Mouse (Mus musculus) gastrocnemius, adult 2 months (tissue): ENCODE data around the gene Kcnj14. TPM values are rescaled to one million over a fixed set of nuclear protein-coding genes. Genes with fewer than 3 reads are reported as not detected.
A peak's percentile ranks its signal among the peaks of the same experiment; 100 is the strongest.

Experiments
- DNase-seq: peaks from one replicate; pipeline ENCODE4 v3.0.0; 2022
- H3K27ac ChIP-seq: fragments of 200-600 bp; 2 replicates; pipeline ENCODE4 v1.8.1; 2022; ENCODE audit warnings: mild to moderate bottlenecking
- H3K4me3 ChIP-seq: fragments of 200-600 bp; 2 replicates; pipeline ENCODE4 v1.8.1; 2022; ENCODE audit warnings: mild to moderate bottlenecking, moderate library complexity
- CTCF ChIP-seq: fragments of 200-600 bp; IDR thresholded peaks from 2 replicates; pipeline ENCODE4 v1.8.1; 2022; ENCODE audit warnings: antibody characterized with exemption, mild to moderate bottlenecking, moderate library complexity
- intact Hi-C: fragments of 180-260 bp; cut with DNase I; formaldehyde crosslinking; loops from one replicate; pipeline ENCODE4 v1.15.1; 2025
- total RNA-seq, 2 experiments: library from RNA; stranded (reverse); gene quantifications; 2 replicates each; pipeline ENCODE4 v1.2.3; 2021

Gene Kcnj14
- total RNA-seq, 2 experiments from 2014 or later = 0.20 TPM; not detected in 1

DNA sequence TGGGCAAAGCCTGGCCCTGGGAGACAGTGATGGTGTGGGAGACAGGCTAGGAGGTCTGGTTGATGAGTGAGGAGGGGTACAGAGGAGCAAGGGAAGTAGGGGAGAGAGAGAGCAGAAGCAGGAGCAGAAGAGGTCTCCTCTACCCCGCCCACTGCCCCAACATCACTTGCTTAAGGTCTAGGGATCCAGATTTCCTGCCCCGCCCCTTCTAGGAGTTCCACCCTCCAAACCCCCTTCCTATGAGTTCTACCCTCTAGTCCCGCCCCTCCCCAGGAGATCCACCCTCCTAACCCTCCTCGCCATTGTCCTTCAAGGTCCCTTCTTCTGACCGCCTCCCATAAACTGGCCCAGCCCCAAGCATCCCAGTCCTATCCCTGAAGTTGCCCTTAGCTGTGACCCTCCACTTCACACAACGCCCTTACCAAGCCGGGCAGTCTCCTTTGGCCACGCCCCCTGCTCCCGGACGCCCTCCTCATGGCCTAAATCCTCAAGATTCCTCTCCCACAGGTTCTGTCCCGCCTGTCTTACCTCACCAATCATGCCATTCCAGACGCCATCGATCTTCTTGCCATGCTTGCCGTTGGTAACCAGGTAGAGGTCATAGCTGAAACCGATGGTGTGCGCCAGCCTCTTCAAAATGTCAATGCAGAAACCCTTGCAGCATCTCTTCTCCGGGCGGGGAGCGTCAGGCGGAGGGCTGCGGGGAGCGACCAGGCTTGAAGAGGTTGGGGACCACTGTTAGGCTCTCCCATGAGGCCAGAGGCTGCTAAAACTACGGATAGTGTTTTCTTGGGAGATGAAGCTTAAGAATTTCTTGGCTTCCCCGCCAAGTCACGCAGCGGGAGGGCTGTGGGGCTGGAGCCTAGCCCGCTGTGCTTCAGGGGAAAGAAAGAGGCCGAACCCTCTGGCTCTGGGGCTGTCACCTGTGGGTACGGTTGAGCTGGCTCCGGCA is 32.6 kb upstream of the Kcnj14 start:
- DNase-seq = peak; percentile 27
- intact Hi-C loops = no loop called here
- TF ChIP-seq CTCF = no peak
- Histone ChIP-seq H3K27ac (no peak overlapping the region), H3K4me3 (peak overlapping the region; percentile 61)

DNA sequence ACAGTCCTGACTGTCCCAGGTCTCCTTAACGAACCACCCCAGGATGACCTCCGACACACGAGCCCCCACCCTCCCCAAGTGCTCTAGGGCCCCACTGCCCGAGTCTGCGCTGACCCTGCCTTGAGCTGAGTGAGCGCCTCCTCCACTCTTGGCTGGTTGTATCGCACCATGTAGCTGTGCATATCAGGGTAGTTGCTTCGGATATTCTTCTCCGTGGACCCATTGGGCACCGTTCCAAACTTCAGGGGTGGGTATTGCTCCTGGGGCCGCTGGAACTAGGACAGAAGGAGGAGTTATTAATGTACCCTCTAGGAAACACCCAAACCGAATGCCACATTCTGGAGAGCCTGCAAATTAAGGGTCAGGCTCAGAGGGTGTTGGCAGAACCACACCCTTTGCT is 28.5 kb upstream of the Kcnj14 start:
- intact Hi-C loops = no loop called here
- H3K4me3 ChIP-seq = no peak overlapping the region
- TF ChIP-seq CTCF = no peak
- no peak overlapping the region for H3K27ac ChIP-seq
- DNase-seq = peak; percentile 13

DNA sequence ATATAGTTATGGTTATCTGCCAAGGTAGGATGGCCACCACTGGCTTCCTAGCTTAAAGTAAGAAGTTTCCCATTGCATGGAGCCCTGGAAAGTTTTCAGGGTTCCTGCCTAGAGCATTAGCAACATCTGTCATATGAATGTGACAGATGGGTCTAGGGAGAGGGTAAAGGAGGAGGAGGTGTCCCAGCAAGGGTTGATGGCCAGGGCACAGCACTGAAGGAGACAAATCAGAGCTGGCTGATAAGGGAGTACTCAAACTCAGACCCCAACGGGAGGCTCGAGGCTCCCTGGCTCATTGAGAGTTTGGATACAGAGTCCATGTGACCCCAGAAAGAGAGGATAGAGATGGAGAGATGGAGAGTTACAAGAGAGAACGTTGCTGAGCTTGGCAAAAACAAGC is 26.1 kb upstream of the Kcnj14 start:
- DNase-seq = peak; percentile 7
- TF ChIP-seq CTCF = no peak
- intact Hi-C loops = no loop called here
- no peak overlapping the region for H3K4me3 ChIP-seq
- H3K27ac ChIP-seq = no peak overlapping the region

GRCm38 (mm10) chr7:45848447-45849027 is 24.0 kb upstream of the Kcnj14 start:
- no peak for TF ChIP-seq CTCF

DNA sequence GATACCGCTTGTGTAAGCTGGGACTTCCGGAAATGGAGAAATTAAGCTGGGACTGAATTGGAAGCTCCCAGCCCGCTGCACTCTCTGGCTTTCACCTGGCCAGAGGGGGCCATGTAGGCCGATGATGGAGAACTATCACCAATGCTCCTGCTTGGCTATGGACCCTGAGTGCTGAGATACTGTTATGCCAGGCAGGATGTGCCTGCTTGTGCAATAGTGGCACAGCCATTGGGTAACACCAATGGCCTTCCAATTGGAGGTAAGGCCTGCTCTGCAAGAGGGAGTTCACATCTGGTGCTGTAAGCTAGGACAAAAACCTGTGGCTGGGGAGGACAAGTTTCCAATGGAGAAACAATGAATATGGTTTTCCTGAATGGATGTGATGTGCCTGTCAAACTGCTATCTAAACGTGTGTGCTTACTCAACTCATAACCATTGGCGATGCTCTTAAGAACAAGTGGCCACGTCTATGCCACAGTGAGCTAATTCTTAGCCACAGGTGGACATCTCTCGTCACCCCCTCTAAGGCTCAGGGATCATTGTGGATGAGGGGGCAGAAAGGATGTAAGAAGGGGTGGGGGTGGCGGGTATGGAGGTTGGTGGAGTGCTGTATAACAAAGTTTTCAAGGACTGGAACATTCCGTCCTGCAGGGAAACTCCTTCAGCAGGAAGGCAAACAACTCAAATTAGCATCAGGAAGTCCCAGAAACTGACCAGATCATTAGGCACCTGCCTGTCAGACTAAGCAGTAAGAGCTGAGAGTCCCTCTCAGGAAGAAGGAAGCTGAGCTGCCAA is 18.6 kb upstream of the Kcnj14 start:
- TF ChIP-seq CTCF = no peak
- Histone ChIP-seq H3K4me3 (no peak overlapping the region), H3K27ac (no peak overlapping the region)
- intact Hi-C loops = no loop called here
- no peak for DNase-seq

More at GRCm38 (mm10) chr7:45848447-45849027, 24.0 kb upstream of the Kcnj14 start:
- intact Hi-C loops = no loop called here
- peak; percentile 10 for DNase-seq
- no peak overlapping the region for H3K4me3 ChIP-seq
- H3K27ac ChIP-seq = no peak overlapping the region

- Histone ChIP-seq H3K27ac (no peak overlapping the region), H3K4me3 (peak overlapping the region; percentile 61)
- intact Hi-C loops = no loop called here
- no peak for DNase-seq
- no peak for TF ChIP-seq CTCF
Observed at GRCm38 (mm10) chr7:45833924-45834323, 9.3 kb upstream of the Kcnj14 start.

DNA sequence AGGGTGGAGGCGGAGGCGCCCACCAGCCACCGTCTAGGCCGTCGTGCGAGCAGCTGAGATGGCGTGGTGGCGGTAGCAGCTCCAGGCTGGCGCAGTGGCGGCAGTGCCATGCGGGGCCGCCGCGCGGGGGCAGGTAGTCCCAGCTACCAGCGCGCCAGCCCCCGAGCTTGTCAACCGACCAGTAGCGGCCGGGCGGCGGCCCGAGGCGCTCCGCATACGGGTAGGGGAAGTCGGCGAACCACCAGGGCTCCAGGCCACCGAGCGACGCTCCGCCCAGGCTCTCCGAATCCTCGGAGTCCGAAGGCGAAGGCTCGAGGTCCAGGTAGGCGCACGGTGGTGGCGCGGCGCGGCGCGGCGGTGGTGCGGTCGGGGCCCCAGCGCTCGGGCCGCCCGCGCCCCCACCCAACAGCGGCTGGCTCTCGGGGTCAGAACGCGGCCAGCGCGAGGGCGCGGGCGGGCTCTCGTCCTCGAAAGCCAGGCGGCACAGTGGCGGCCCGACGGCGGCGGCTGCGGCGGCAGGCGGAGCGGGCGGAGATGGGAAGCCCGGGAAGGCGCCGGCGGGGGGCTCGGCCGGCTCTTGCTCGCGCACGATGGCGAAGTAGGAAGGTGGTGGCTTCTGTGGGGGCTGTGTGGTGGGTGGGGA is 8.7 kb upstream of the Kcnj14 start:
- no peak for TF ChIP-seq CTCF
- no peak for DNase-seq
- Histone ChIP-seq H3K4me3 (peak overlapping the region; percentile 61), H3K27ac (no peak overlapping the region)
- intact Hi-C loops = no loop called here

DNA sequence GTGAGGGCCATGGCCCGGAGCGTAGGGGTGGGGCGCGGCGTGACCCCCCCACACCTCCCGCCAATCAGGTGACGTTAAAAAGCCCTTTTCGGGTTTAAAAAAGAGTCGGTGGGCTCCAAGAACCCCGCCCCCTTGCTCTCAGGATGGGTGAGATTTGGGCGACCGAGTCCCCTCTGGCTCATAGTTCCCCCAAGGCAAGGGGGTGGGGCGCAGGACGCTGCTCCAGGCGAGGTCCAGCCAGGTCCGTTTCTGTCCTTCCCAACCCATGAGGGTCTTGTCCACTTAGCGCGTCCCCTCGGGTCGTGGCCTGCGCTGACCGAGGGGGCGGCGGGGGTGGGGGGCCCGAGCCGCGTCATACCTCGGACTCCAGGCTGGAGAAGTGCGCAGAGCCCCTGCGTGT is 7.8 kb upstream of the Kcnj14 start:
- DNase-seq = no peak
- intact Hi-C loops = no loop called here
- Histone ChIP-seq H3K4me3 (peak overlapping the region; percentile 61), H3K27ac (no peak overlapping the region)
- no peak for TF ChIP-seq CTCF

DNA sequence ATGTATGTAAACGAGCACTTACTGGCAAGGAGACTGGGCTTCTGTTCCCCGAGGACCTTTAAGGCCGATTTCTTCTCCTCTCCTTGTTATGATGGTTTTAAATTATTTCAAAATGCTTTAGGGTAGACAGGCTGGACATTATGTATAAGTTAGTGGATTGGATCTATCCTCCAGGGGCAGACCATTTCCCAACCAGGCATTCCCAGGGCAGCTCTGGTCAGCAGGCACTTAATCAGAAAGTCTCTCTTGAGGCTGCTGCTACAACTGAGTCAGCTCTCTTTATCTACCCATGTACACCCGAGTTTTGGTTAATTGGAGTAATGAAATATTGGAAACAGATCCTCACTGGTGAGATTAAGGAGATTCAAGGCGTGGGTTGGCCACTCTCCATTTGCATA is 6.5 kb upstream of the Kcnj14 start:
- no peak for TF ChIP-seq CTCF
- intact Hi-C loops = no loop called here
- no peak for DNase-seq
- Histone ChIP-seq H3K27ac (peak overlapping the region; percentile 97), H3K4me3 (peak overlapping the region; percentile 97)

DNA sequence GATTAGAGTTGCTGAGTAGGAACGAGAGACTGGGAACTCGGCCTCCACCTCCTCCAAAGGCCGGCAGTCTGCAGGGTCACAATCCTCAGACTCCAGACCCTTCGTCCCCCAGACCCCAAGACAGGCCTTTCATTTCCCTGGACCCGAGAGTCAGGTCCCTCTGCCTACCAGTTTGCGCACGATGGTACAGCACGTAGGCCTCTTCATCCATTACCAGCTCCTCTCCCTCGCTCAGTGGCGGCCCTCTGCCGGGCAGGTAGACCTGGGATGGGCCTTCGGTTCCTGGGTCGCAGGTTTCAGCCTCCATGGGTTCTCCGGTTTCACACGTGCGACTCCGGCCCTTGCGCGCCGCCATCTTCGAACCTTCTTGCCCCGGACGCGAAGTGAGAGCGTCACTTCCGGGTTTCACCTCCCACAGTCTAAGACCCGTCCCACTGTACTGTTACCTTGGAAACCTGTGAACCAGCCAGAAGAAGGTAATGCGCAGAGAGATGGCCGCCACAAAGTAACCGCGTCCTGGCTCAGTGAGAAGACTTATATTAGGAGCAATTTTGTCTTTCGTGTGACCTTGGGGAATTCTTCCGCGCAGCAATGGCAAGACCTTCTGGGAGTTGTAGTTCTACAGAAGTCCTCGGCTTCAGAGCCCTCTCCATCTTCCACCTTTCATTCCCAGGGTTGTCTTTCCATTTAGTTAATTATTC is 6.0 kb upstream of the Kcnj14 start, which contains the start of gene Grwd1:
Gene Grwd1 (minus strand): TSS at position 518 of the 701 bp plus-strand sequence.
- H3K27ac ChIP-seq = peak within 1 kb of the TSS; percentile 97
- DNase-seq = peak; percentile 88
- peak within 1 kb of the TSS; percentile 97 for H3K4me3 ChIP-seq
- no peak for TF ChIP-seq CTCF
- intact Hi-C loops = no loop called here

DNA sequence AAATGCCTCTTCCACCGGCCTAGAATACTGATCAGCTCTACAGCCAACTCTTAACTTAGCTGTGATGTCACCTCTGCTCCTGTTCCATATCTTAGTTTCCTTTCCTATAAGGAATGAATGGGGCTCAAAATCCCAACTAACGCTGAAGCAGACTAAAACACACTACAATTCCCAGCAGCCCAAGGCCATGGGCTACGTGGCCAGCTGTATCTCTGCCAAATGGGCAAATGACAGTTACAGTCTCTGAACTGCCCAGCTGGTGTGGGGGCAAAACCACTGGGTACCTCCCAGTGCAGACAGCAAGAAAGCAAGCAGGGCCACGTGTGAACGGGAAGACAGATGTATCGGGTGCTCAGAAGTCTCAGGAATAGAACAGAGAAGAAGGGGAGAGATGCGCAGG is 2.0 kb upstream of the Kcnj14 start:
- no peak for DNase-seq
- no peak for TF ChIP-seq CTCF
- intact Hi-C loops = no loop called here
- Histone ChIP-seq H3K4me3 (no peak overlapping the region), H3K27ac (no peak overlapping the region)

- no peak for TF ChIP-seq CTCF
- no peak for DNase-seq
- Histone ChIP-seq H3K27ac (no peak overlapping the region), H3K4me3 (no peak overlapping the region)
- intact Hi-C loops = no loop called here
Observed at GRCm38 (mm10) chr7:45820913-45821312, 3.7 kb downstream of the Kcnj14 start.
